Mouse (Mus musculus) erythroblast, embryonic 14.5 days (primary cell): ENCODE measurements around the gene Mtrex.

Source experiments
- GATA1 ChIP-seq: IDR thresholded peaks from 2 replicates; pipeline ENCODE4 v1.6.1; 2012; ENCODE audit warnings: low read length, inconsistent platforms, mixed read lengths
- TAL1 ChIP-seq: IDR thresholded peaks from 3 replicates; pipeline ENCODE4 v1.6.1; 2012; ENCODE audit warnings: low read length, inconsistent platforms, mixed read lengths

DNA sequence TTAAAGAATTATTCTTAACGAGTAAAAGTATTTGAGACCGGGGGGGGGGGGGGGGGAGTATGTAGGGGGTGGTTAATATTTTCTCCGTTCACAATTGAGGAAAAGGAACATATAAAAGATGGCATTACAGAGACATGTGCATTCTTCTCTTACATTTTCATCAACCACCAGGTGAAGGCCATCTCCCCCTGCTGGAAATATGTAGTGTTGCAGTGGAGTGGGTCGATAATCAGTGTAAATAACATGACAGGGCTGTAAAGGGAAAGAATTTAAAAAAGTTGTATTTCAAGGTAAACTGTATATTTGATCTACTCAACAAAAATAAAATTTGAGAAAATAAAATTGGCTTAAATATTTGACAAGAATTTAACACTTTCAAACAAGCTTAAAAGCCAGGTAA lies 17.5 kb downstream of the Mtrex start:
- TF ChIP-seq TAL1, result no peak
- no peak for TF ChIP-seq GATA1
